Mouse (Mus musculus): ENCODE results near the gene Pkd1l2.

Gene Pkd1l2

DNA sequence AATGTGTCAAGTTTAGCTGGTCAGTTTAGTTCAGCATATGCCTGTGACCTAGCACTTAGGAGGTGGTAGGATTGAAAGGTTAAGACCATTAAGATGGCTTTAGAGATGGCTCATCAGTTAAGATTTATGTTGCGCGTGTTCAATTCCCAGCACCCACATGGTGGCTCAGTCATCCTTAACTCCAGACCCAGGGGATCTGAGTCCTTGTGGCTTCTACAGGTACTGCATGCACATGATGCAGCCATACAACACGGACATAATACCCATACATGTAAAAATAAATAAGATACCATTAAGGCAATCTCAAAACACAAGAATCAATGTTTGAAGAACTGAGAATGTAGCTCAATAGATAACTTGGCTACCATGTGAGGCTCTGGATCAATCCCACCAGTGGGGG is 92.4 kb downstream of the Pkd1l2 start:
- in situ Hi-C loops (cut with MboI; ENCODE audit: unreplicated experiment in 2 of 2), result loop anchor here (5.0 to 25.0 kb wide), 2 partner anchors 57 to 128 kb away; no protein-coding TSS in a partner anchor

DNA sequence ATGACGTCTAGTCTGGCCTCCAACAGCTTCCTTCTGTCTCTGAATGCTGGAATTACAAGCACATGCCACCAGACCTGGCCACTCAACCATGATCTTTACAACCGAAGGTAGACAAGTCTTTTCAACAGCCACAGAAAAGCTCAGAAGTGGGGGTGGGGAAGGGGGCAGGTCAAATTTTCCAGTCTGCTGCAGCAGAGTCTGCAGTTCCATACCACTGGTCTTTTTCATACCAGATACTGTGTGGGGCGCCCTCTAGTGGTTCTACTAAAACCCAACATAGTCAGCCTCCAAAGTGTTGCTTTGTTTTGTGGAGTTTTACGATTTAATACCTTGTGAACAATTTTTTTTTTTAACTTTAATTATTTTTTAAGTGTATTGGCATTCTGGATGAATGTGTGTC is 102.1 kb downstream of the Pkd1l2 start:
- in situ Hi-C loops (cut with MboI; ENCODE audit: unreplicated experiment in 2 of 2), result loop anchor here (5.0 to 25.0 kb wide), 2 partner anchors 108 to 118 kb away; no protein-coding TSS in a partner anchor

DNA sequence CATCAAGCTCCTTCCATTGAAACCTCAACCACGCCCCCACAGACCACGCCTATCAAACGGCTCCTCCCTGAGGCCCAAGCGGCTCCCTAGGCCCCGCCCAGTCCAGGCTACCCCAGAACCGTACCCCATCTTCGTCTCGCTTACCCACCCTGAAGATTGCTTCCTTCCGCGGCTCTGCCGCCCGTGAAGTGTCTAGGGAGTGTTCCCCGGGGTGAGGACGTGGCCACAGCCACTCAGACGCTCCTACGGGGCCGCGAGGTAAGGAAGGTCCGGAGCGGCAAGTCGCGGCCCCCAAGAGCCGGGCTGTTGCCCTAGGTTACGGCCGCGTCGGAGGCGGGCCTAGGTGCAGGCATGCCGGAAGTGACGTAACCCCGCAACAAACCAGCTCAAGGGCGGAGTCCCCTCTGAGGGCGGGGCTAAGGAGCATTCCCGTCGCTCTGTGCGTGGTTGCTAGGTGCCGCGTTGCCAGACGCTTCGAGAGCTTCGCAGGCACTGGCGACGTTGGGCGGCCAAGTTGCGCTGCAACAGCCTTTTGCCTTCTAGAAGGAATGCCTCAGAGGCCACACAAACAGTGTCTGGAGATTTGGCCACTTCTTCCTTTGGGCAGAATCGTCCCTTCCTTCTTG is 103.5 kb downstream of the Pkd1l2 start, which contains the start of gene 1700030J22Rik:
Gene 1700030J22Rik (minus strand): TSS at position 329 of the 626 bp plus-strand sequence.
- in situ Hi-C loops (cut with MboI; ENCODE audit: unreplicated experiment in 2 of 2), result loop anchor here (5.0 to 25.0 kb wide), 2 partner anchors 36 to 116 kb away; partner anchors contain the start of gene Atmin (in 2 of the 2)

DNA sequence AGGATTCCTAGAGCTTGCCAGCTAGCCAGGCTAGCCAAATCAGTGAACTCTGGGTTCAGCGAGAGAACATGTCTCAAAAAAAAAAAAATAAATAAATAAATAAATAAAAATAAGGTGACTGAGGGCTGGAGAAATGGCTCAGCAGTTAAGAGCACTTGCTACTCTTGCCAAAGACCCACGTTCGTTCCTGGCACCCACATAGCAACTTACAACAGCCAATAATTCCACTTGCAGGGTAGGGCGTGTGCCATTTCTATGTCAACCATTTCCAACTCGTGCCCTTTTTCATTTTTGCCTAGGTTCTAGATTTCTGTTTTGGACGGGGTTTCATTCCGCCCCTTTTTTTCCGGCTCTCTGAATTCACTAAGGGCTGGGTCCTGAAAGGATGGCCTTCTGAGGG is 104.2 kb downstream of the Pkd1l2 start:
- in situ Hi-C loops (cut with MboI; ENCODE audit: unreplicated experiment in 2 of 2), result loop anchor here (5.0 to 25.0 kb wide), 2 partner anchors 36 to 116 kb away; partner anchors contain the start of gene Atmin (in 2 of the 2)

DNA sequence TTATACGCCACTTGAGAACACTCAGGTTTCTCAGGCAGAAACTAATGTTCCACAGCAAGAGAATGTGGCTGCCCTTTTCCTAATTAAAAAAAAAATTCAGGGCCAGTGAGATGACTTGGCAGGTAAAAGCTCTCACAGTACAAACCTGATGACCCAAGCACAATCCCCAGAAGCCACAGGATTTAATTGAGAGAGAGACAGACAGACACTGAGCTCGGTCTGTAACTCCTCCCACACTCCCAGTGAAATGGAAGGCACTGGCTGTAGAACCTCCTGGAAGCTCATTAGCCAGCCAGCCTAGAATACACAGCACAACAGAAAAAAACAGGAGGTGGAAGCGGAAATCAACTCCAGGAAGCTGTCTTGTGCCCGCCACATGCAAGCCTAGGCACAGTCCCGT is 106.6 kb downstream of the Pkd1l2 start:
- in situ Hi-C loops (cut with MboI; ENCODE audit: unreplicated experiment in 2 of 2), result loop anchor here (5.0 to 25.0 kb wide), 2 partner anchors 33 to 113 kb away; partner anchors contain the start of gene Atmin (in 2 of the 2)

DNA sequence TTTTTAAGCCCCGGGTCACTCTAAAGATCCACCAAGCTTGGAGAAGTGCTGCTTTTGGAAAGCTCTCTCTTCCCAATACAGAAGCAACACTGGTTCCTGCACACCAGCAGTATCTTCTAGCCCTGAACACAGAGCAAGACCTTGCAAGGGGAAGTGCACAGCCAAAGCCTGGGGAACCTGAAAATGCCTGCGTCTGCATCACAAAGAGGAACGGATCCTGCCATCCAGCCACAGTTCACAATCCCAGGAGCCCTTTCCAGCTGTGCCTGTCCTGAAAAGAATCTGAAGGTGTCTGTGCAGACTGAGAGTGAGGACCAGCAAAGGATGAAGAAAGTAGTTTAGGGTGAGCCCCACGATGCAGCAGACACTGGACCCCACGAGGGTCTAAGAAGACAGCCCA is 107.2 kb downstream of the Pkd1l2 start:
- in situ Hi-C loops (cut with MboI; ENCODE audit: unreplicated experiment in 2 of 2), result loop anchor here (5.0 to 25.0 kb wide), 2 partner anchors 33 to 113 kb away; partner anchors contain the start of gene Atmin (in 2 of the 2)

DNA sequence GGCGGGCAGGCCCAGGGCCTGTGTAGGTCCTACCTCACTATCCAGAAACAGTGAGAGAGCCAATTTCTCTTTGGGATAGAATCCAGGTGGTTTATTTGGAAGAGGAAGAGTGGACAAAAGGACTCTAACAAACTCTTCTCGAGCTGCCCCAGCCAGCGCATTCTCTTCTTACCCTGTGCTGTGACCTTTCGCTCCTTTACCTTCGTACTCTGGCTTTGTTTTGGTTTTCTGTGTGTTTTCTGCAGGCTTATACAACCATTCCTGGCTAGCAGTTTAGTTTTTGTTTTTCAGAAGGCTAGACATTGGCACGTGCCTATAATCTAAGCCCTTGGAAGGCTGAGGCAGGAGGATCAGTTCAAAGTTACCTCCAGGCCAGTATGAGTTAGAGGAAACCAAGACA is 112.7 kb downstream of the Pkd1l2 start:
- in situ Hi-C loops (cut with MboI; ENCODE audit: unreplicated experiment in 2 of 2), result no loop called here

DNA sequence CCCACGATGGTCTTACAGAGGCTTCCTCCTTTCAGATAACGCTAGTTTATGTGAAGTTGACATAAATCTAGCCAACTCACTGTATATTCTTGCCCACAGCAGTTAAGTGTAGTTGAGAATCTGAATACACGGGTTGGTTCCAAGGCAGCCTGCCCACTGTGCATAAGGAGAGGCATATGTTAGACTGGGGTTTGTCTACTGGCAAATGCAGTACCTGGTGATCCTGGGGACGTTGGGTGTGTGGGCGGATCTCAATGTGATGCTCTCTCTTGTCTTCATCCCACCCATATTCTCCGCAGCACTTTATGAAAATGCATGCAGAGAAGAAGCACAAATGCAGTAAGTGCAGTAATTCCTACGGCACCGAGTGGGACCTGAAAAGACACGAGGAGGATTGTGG is 127.8 kb downstream of the Pkd1l2 start:
- in situ Hi-C loops (cut with MboI; ENCODE audit: unreplicated experiment in 2 of 2), result no loop called here

DNA sequence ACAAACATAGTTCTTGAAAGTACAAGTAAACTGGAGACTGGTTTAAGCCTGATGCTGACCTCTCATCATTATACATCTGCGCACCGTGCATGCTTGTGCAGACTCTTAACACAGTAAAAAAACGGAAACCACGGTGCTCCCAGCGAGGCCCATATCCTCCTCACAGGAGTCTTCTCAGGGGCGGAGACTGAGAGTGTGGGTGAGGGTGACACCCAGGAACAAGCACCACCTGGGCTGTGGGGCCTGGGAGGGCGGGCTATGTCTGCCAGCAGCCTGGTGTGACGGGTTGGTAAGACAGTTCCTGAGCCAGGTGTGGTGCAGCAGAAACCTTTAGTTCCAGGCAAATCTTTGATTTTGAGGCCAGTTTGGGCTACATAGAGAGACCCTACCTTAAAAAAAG is 129.8 kb downstream of the Pkd1l2 start:
- in situ Hi-C loops (cut with MboI; ENCODE audit: unreplicated experiment in 2 of 2), result no loop called here

DNA sequence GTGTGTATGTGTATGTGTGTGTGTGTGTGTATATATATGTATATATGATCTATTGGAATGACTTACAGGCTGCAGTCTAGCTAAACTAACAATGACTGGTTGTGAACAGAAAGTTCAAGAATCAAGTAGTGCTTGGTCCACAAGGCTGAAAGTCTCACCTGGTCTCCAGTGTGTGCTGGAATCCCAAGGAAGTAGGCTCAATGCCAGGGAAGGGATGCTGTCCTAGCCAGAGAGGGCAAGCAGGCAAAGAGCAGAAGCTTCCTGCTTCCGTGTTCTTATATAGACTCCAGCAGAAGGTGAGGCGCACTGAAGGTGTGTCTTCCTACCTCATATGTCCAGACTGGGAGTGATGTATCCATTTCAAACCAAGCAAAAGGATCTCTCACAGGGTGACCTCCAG is 130.5 kb downstream of the Pkd1l2 start:
- in situ Hi-C loops (cut with MboI; ENCODE audit: unreplicated experiment in 2 of 2), result no loop called here

DNA sequence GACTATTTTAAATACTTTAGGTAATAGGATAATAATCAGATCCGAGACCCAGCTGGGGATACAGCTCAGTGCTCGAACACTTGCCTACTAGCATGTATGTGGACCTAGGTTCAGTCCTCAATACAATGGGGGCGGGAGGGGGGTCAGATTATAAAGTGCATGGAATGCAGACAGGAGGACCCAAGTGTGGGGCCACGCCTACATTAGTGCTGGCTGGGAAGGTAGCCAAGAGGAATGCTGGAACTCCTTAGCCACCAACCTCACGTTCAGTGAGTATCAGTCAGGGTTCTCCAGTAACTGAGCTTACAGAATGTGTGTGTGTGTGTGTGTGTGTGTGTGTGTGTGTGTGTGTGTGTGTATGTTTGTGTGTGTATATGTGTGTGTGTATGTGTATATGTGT is 130.9 kb downstream of the Pkd1l2 start:
- in situ Hi-C loops (cut with MboI; ENCODE audit: unreplicated experiment in 2 of 2), result no loop called here

DNA sequence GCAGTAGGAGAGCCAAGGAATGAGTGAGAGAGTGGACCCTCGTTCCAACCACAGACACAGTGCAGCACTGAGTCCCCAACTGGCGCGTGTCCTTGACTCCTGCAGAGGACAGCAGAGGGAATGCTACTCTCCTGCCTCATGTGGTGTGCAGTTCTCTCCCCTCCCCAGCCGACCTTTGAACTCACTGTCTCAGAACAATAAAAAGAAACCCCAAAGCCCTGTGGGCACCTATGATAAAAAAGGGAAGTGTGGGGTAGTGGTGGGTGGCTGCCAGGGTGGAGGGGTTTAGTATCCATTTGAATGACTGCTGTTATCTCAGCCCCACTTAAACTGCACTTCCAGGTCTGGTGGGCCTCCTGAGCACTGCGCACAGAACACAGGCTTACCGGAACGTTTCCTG is 134.7 kb downstream of the Pkd1l2 start:
- in situ Hi-C loops (cut with MboI; ENCODE audit: unreplicated experiment in 2 of 2), result no loop called here

DNA sequence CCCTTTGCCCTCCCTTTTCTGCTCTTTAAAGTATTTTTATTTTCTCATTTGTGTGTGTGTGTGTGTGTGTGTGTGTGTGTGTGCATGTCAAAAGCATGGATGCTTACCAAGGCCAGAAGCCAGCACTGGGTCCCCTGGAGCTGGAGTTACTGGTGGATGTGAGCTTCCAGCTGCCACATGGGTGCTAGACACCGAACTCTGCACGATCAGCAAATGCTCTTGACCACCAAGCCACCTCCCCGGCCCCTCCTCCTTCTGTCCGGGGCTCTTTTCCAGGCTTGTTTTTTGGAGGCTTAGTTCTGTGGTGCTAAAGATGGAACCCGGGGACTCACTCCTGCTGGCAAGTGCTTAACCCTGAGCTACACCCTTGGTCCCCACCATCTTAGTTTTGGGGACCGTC is 135.4 kb downstream of the Pkd1l2 start:
- in situ Hi-C loops (cut with MboI; ENCODE audit: unreplicated experiment in 2 of 2), result no loop called here

DNA sequence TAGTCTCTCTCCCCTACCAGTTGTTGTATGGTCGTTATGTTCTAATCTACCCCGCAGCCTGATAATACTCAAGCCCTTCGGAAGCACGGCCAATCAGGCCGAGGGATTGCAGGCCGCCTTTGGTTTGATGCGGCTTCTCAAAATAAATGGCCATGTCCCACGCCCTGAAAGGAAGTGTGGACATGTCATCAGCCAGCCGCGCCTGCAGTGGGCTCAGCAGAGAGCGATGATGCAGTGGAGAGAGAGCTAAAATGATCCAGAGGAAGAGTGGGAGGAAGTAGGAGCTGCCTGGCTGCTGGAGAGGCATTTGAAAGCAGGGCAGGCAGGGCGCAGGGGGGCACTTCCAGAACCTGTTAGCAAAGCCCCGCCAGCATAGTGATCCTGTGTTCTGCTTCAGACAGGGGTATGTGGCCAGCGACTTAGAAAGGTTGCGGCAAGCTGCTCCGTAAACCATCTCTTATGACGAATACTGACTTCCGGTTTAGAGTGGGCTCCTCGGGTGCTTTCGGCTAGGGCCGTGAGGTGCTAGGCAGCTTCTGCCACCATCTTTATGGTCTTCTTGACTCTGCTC is 135.9 kb downstream of the Pkd1l2 start:
- in situ Hi-C loops (cut with MboI; ENCODE audit: unreplicated experiment in 2 of 2), result no loop called here

Measured in v-Abl transformed pro-B cells (cell line).